Mouse (Mus musculus) stomach, embryonic 14.5 days (tissue): Measurements from ENCODE around the gene Mep1a. TPM values are rescaled to one million over a fixed set of nuclear protein-coding genes. Genes with fewer than 3 reads are reported as not detected.
"Not testable (repeated sequence)": the region's sequence is repeated elsewhere in the genome, so short reads cannot be mapped to it uniquely, and the experiment has no call there.

ENCODE experiments used
- ATAC-seq: fragments of 200-750 bp; cut with Nextera tagmentation; 2 replicates; pipeline ENCODE4 v1.8.0; 2017; ENCODE audit warnings: low read depth, moderate TSS enrichment; ENCODE audit not compliant: insufficient number of reproducible peaks, insufficient read depth, low FRiP score
- H3K27ac ChIP-seq: fragments of 300-500 bp; sonication (generic); 2 replicates; pipeline ENCODE4 v1.5.1; 2014; ENCODE audit warnings: mild to moderate bottlenecking, low read length, moderate library complexity, mixed read lengths
- H3K27me3 ChIP-seq: fragments of 300-500 bp; sonication (generic); 2 replicates; pipeline ENCODE4 v1.6.1; 2014; ENCODE audit warnings: low read length, control low read depth, mixed read lengths; ENCODE audit not compliant: control insufficient read depth, insufficient read depth
- H3K36me3 ChIP-seq: fragments of 300-500 bp; sonication (generic); 2 replicates; pipeline ENCODE4 v1.6.1; 2014; ENCODE audit warnings: mild to moderate bottlenecking, control low read depth, low read length, moderate library complexity, mixed read lengths; ENCODE audit not compliant: control insufficient read depth, insufficient read depth
- H3K4me1 ChIP-seq: fragments of 300-500 bp; sonication (generic); 2 replicates; pipeline ENCODE4 v1.6.1; 2014; ENCODE audit warnings: low read length, control low read depth, mixed read lengths; ENCODE audit not compliant: control insufficient read depth, insufficient read depth
- H3K4me2 ChIP-seq: fragments of 300-500 bp; sonication (generic); replicated peaks from 2 replicates; pipeline ENCODE4 v1.6.1; 2014; ENCODE audit warnings: low read depth, low read length, control low read depth
- H3K4me3 ChIP-seq: fragments of 300-500 bp; sonication (generic); 2 replicates; pipeline ENCODE4 v1.5.1; 2014; ENCODE audit warnings: low read depth, low read length, control low read depth
- H3K9ac ChIP-seq: fragments of 300-500 bp; sonication (generic); replicated peaks from 2 replicates; pipeline ENCODE4 v1.6.1; 2014; ENCODE audit warnings: low read depth, mild to moderate bottlenecking, control low read depth, low read length, moderate library complexity, mixed read lengths
- H3K9me3 ChIP-seq: fragments of 300-500 bp; sonication (generic); 2 replicates; pipeline ENCODE4 v1.6.1; 2016; ENCODE audit warnings: low read depth, low read length, control low read depth; ENCODE audit not compliant: control insufficient read depth
- WGBS: fragments of 180-500 bp; shearing (Covaris S2); extraction: QIAGEN DNeasy Blood & Tissue Kit; methylation state at CpG from one replicate; pipeline ENCODE4 v1.1.7; 2014; 5-methylcytosine and 5-hydroxymethylcytosine counted together
- polyA plus RNA-seq: library from polyadenylated mRNA; unstranded; fragments of >200 nt; fragmentation: Nextera tagmentation; extraction: Ambion mirVana; gene quantifications from 2 replicates; pipeline ENCODE4 v1.2.1, GENCODE M21; 2014

Mep1a gene
- polyA plus RNA-seq, 1 experiment from 2014 or later = not detected

GRCm38 (mm10) chr17:43500513-43500912, 2.1 kb downstream of the Mep1a start:
- WGBS = 77% methylated on average over 1 of the region's 1 CpGs
- H3K9me3 ChIP-seq = no peaks in the 10 kb centered on the region
- H3K4me3 ChIP-seq = no peak overlapping the region
- ATAC-seq = no peak
- H3K27me3 ChIP-seq = no peaks in the 10 kb centered on the region
- H3K27ac ChIP-seq = no peak overlapping the region
- no peak overlapping the region for H3K4me2 ChIP-seq
- no peaks in the 10 kb centered on the region for H3K36me3 ChIP-seq
- H3K4me1 ChIP-seq = no peaks in the 10 kb centered on the region
- H3K9ac ChIP-seq = no peak overlapping the region

- Histone ChIP-seq H3K9ac (no peak overlapping the region), H3K4me2 (no peak overlapping the region), H3K4me3 (no peak overlapping the region), H3K27ac (no peak overlapping the region), H3K27me3 (no peaks in the 10 kb centered on the region), H3K9me3 (no peaks in the 10 kb centered on the region), H3K36me3 (no peaks in the 10 kb centered on the region), H3K4me1 (no peaks in the 10 kb centered on the region)
- no peak for ATAC-seq
- 62% methylated on average over 4 of the region's 4 CpGs for WGBS
These were observed 5.1 kb downstream of the Mep1a start for GRCm38 (mm10) chr17:43497521-43497920.

GRCm38 (mm10) chr17:43495502-43495901, 7.1 kb downstream of the Mep1a start:
- H3K27ac ChIP-seq = no peak overlapping the region
- no peaks in the 10 kb centered on the region for H3K27me3 ChIP-seq
- WGBS = 72% methylated on average over 5 of the region's 5 CpGs
- no peak overlapping the region for H3K4me3 ChIP-seq
- no peaks in the 10 kb centered on the region for H3K4me1 ChIP-seq
- no peak overlapping the region for H3K4me2 ChIP-seq
- no peak for ATAC-seq
- no peaks in the 10 kb centered on the region for H3K36me3 ChIP-seq
- no peaks in the 10 kb centered on the region for H3K9me3 ChIP-seq
- no peak overlapping the region for H3K9ac ChIP-seq

- H3K4me2 ChIP-seq, ATAC-seq, H3K4me1 ChIP-seq, H3K9ac ChIP-seq, H3K27me3 ChIP-seq, H3K9me3 ChIP-seq, H3K27ac ChIP-seq, H3K4me3 ChIP-seq, H3K36me3 ChIP-seq: not testable (repeated sequence)
- 98% methylated on average over 8 of the region's 10 CpGs for WGBS
These were observed 12.2 kb downstream of the Mep1a start for GRCm38 (mm10) chr17:43490371-43490770.

GRCm38 (mm10) chr17:43488439-43489151, 14.0 kb downstream of the Mep1a start:
- 88% methylated on average over 2 of the region's 2 CpGs for WGBS
- Histone ChIP-seq H3K9me3 (no peaks in the 10 kb centered on the region), H3K9ac (no peak overlapping the region), H3K27ac (no peak overlapping the region), H3K4me2 (no peak overlapping the region), H3K4me3 (no peak overlapping the region), H3K36me3 (no peaks in the 10 kb centered on the region), H3K27me3 (no peaks in the 10 kb centered on the region), H3K4me1 (no peaks in the 10 kb centered on the region)
- no peak for ATAC-seq

GRCm38 (mm10) chr17:43485982-43486381, 16.6 kb downstream of the Mep1a start:
- Histone ChIP-seq H3K36me3 (no peaks in the 10 kb centered on the region), H3K9ac (no peak overlapping the region), H3K9me3 (no peaks in the 10 kb centered on the region), H3K4me1 (no peaks in the 10 kb centered on the region), H3K27me3 (no peaks in the 10 kb centered on the region), H3K4me3 (no peak overlapping the region), H3K4me2 (no peak overlapping the region), H3K27ac (no peak overlapping the region)
- ATAC-seq = no peak
- WGBS = 83% methylated on average over 3 of the region's 3 CpGs

GRCm38 (mm10) chr17:43477621-43478020, 25.0 kb downstream of the Mep1a start:
- H3K4me3 ChIP-seq = no peak overlapping the region
- H3K4me1 ChIP-seq = no peaks in the 10 kb centered on the region
- H3K9ac ChIP-seq = no peak overlapping the region
- no peaks in the 10 kb centered on the region for H3K9me3 ChIP-seq
- no peaks in the 10 kb centered on the region for H3K27me3 ChIP-seq
- no peaks in the 10 kb centered on the region for H3K36me3 ChIP-seq
- ATAC-seq = no peak
- no peak overlapping the region for H3K4me2 ChIP-seq
- no peak overlapping the region for H3K27ac ChIP-seq

- WGBS = 91% methylated on average over 16 of the region's 16 CpGs
- Histone ChIP-seq H3K27me3 (no peaks in the 10 kb centered on the region), H3K4me3 (no peak overlapping the region), H3K36me3 (no peaks in the 10 kb centered on the region), H3K9me3 (no peaks in the 10 kb centered on the region), H3K9ac (no peak overlapping the region), H3K4me2 (no peak overlapping the region), H3K4me1 (no peaks in the 10 kb centered on the region), H3K27ac (no peak overlapping the region)
- no peak for ATAC-seq
These were observed 27.8 kb downstream of the Mep1a start for GRCm38 (mm10) chr17:43474775-43475174.

GRCm38 (mm10) chr17:43472558-43472957, 30.1 kb downstream of the Mep1a start:
- H3K9me3 ChIP-seq = no peaks in the 10 kb centered on the region
- H3K27ac ChIP-seq = no peak overlapping the region
- WGBS = 83% methylated on average over 4 of the region's 4 CpGs
- no peaks in the 10 kb centered on the region for H3K4me1 ChIP-seq
- H3K27me3 ChIP-seq = no peaks in the 10 kb centered on the region
- H3K36me3 ChIP-seq = no peaks in the 10 kb centered on the region
- no peak overlapping the region for H3K4me3 ChIP-seq
- no peak overlapping the region for H3K9ac ChIP-seq
- H3K4me2 ChIP-seq = no peak overlapping the region
- ATAC-seq = no peak
